Mouse (Mus musculus): ENCODE measurements around the gene Gtdc1. TPM values are rescaled to one million over a fixed set of nuclear protein-coding genes. Genes with fewer than 3 reads are reported as not detected.

Gtdc1 gene
- polyA plus RNA-seq, 1 experiment from 2014 or later: 13.4 TPM

DNA sequence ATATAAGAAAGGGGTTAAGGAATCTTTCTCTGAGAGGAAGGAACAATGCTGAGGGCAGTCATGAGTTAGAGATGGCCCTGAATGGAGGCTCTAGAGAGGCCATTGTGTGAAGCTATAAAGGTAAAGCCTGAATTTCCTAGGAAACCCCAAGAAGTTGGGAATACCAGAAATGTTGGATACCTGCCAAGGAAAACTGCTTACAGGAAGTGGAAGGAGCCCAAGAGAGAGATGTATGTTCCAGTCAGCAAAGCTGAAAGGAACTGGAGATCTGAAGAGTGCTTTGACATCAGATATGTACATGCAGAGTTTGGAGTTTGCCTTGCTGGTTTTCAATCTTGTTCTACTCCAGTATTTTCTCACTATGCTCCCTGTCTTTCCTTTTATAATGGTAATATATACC is 268.4 kb downstream of the Gtdc1 start:
- no peak overlapping the region for H3K4me2 ChIP-seq
- no peaks in the 10 kb centered on the region for H3K9me3 ChIP-seq (ENCODE audit: control insufficient read depth, low read length)
- H3K9ac ChIP-seq (ENCODE audit: low read length): no peak overlapping the region
- no peak for ATAC-seq (ENCODE audit: low FRiP score)
- no peaks in the 10 kb centered on the region for H3K4me1 ChIP-seq (ENCODE audit: control insufficient read depth, insufficient read depth, low read length)
- peak; percentile 45 for DNase-seq (ENCODE audit: low spot score, missing footprints)
- H3K27ac ChIP-seq (ENCODE audit: low read depth, low read length): no peak overlapping the region
- no peaks in the 10 kb centered on the region for H3K27me3 ChIP-seq (ENCODE audit: control insufficient read depth, insufficient read depth, low read length)
- no peak overlapping the region for H3K4me3 ChIP-seq (ENCODE audit: low read depth, low read length)
- H3K36me3 ChIP-seq (ENCODE audit: control insufficient read depth, insufficient read depth, low read length): no peaks in the 10 kb centered on the region

DNA sequence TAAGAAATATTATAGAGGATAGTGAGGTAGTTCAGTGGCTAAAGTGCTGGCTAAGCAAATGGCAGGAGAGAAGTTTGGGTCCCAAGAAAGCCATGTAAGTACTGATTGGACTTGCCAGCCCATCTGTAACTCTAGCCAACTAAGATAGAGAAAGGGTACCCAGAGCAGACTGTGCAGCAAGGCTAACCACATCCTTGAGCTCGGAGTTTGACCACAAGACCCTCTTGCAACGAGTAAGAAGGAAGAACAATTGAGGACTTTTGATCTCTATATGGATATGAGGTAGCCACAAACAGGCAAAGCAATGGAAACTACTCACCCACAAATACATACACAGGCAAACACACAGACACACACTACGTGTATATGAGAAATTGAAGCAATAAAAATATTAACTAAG is 278.9 kb downstream of the Gtdc1 start:
- 85% methylated on average over 3 of the region's 3 CpGs for whole genome bisulfite sequencing
- DNase-seq (ENCODE audit: low spot score, missing footprints) (no peak), ATAC-seq (ENCODE audit: low FRiP score) (no peak)
- no peaks in the 10 kb centered on the region for H3K9me3 ChIP-seq (ENCODE audit: control insufficient read depth, low read length)
- H3K27me3 ChIP-seq (ENCODE audit: control insufficient read depth, insufficient read depth, low read length): no peaks in the 10 kb centered on the region
- H3K4me1 ChIP-seq (ENCODE audit: control insufficient read depth, insufficient read depth, low read length): no peaks in the 10 kb centered on the region
- no peak overlapping the region for H3K4me2 ChIP-seq
- no peak overlapping the region for H3K4me3 ChIP-seq (ENCODE audit: low read depth, low read length)
- no peak overlapping the region for H3K27ac ChIP-seq (ENCODE audit: low read depth, low read length)
- no peaks in the 10 kb centered on the region for H3K36me3 ChIP-seq (ENCODE audit: control insufficient read depth, insufficient read depth, low read length)
- no peak overlapping the region for H3K9ac ChIP-seq (ENCODE audit: low read length)

DNA sequence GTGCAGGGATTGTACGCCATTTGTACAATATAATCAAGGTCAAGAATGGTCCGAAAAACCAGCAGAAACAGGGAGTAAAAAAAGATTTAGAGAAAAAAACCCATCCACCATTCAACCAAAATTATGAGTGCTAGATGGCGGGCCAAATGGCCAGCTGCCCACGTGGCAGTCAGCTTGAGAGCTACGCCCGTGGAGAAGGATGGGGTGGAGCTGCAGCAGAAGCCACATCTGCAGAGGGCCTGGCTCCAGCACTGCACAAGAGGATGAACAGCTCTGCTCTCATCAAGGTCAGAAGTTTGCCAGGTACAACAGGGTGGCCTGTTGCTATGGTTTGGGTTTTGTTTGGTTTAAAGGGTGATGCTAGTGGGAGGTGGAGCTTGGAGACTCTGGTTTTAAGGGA is 281.1 kb downstream of the Gtdc1 start:
- Histone ChIP-seq H3K4me2 (no peak overlapping the region), H3K27ac (ENCODE audit: low read depth, low read length) (no peak overlapping the region), H3K4me1 (ENCODE audit: control insufficient read depth, insufficient read depth, low read length) (no peaks in the 10 kb centered on the region), H3K4me3 (ENCODE audit: low read depth, low read length) (no peak overlapping the region), H3K36me3 (ENCODE audit: control insufficient read depth, insufficient read depth, low read length) (no peaks in the 10 kb centered on the region), H3K9ac (ENCODE audit: low read length) (no peak overlapping the region), H3K9me3 (ENCODE audit: control insufficient read depth, low read length) (no peaks in the 10 kb centered on the region), H3K27me3 (ENCODE audit: control insufficient read depth, insufficient read depth, low read length) (no peaks in the 10 kb centered on the region)
- 94% methylated on average over 6 of the region's 6 CpGs for WGBS
- ATAC-seq (ENCODE audit: low FRiP score) (no peak), DNase-seq (ENCODE audit: low spot score, missing footprints) (no peak)

DNA sequence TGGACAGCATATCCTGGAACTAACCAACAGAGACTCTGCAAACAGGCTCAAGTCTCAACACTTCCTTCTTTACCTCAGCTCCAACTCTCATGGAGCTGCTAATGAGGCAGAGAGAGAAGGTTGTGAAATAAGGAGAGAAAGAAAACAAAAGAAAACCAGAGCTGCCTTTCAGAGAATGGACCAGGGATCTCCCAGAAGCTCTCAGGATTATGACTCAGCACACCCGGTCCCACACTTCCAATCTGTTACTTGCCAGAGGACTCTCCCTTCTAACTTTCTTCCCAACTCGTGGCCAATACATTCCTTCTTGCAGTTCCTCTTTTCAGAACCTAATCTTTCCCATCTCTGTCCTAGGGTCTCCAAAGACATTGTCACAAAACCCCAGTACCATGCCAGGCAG is 288.1 kb downstream of the Gtdc1 start:
- H3K9ac ChIP-seq (ENCODE audit: low read length): no peak overlapping the region
- 55% methylated on average over 2 of the region's 2 CpGs for WGBS

DNA sequence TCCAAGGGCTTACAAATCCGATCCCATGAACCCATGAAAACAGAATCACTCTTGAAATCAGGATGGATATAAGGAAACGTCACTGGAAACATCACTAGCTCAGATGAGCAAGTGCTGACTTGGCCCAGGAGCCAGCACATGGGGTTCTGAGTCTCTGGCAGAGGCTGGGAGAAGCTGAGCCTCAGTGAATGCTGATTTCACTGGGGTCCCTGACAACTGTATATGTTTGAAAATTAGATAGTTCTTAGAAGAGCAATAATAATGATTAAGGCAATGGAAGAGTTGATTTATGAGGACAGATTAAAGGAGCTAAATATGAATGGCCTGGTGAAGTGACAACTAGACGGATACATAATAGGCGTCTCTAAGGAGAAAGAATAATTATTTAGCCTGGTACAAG is 289.3 kb downstream of the Gtdc1 start:
- Histone ChIP-seq H3K27me3 (ENCODE audit: control insufficient read depth, insufficient read depth, low read length) (no peaks in the 10 kb centered on the region), H3K27ac (ENCODE audit: low read depth, low read length) (no peak overlapping the region)
- DNase-seq (ENCODE audit: low spot score, missing footprints): no peak

More for the DNA sequence above, 288.1 kb downstream of the Gtdc1 start:
- ATAC-seq (ENCODE audit: low FRiP score) (no peak), DNase-seq (ENCODE audit: low spot score, missing footprints) (no peak)
- Histone ChIP-seq H3K9me3 (ENCODE audit: control insufficient read depth, low read length) (no peaks in the 10 kb centered on the region), H3K36me3 (ENCODE audit: control insufficient read depth, insufficient read depth, low read length) (no peaks in the 10 kb centered on the region), H3K4me2 (no peak overlapping the region), H3K27me3 (ENCODE audit: control insufficient read depth, insufficient read depth, low read length) (no peaks in the 10 kb centered on the region), H3K4me1 (ENCODE audit: control insufficient read depth, insufficient read depth, low read length) (no peaks in the 10 kb centered on the region), H3K27ac (ENCODE audit: low read depth, low read length) (no peak overlapping the region), H3K4me3 (ENCODE audit: low read depth, low read length) (no peak overlapping the region)

DNA sequence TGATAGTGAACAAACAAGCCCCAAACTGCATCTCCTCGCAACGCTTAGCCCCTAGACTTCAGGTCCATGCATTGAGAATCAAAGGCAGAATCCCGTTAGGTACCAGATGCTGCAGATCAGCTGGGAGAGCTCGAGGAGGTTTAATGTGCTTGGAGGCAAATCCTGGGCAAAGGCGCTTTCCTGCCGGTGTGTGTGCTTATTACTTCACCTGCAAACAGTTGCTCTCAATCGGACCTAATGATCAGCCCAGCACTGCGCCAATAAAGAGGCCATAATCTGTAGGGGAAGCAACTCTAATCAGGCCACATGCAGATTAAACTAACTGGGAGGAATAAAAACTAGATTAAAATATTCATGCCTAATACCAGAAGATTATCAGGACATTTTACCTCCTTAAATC is 293.5 kb downstream of the Gtdc1 start:
- ATAC-seq (ENCODE audit: low FRiP score) (no peak), DNase-seq (ENCODE audit: low spot score, missing footprints) (no peak)
- H3K9ac ChIP-seq (ENCODE audit: low read length): no peak overlapping the region
- H3K4me1 ChIP-seq (ENCODE audit: control insufficient read depth, insufficient read depth, low read length): no peaks in the 10 kb centered on the region
- H3K9me3 ChIP-seq (ENCODE audit: control insufficient read depth, low read length): no peaks in the 10 kb centered on the region
- H3K36me3 ChIP-seq (ENCODE audit: control insufficient read depth, insufficient read depth, low read length): no peaks in the 10 kb centered on the region
- H3K27me3 ChIP-seq (ENCODE audit: control insufficient read depth, insufficient read depth, low read length): no peaks in the 10 kb centered on the region
- 71% methylated on average over 8 of the region's 8 CpGs for WGBS
- H3K4me3 ChIP-seq (ENCODE audit: low read depth, low read length): no peak overlapping the region
- no peak overlapping the region for H3K27ac ChIP-seq (ENCODE audit: low read depth, low read length)
- H3K4me2 ChIP-seq: no peak overlapping the region

More for the DNA sequence above, 289.3 kb downstream of the Gtdc1 start:
- H3K4me2 ChIP-seq: no peak overlapping the region
- H3K9ac ChIP-seq (ENCODE audit: low read length): no peak overlapping the region
- WGBS: 76% methylated on average over 4 of the region's 4 CpGs
- H3K4me1 ChIP-seq (ENCODE audit: control insufficient read depth, insufficient read depth, low read length): no peaks in the 10 kb centered on the region
- no peaks in the 10 kb centered on the region for H3K36me3 ChIP-seq (ENCODE audit: control insufficient read depth, insufficient read depth, low read length)
- no peaks in the 10 kb centered on the region for H3K9me3 ChIP-seq (ENCODE audit: control insufficient read depth, low read length)
- no peak overlapping the region for H3K4me3 ChIP-seq (ENCODE audit: low read depth, low read length)
- ATAC-seq (ENCODE audit: low FRiP score): no peak

DNA sequence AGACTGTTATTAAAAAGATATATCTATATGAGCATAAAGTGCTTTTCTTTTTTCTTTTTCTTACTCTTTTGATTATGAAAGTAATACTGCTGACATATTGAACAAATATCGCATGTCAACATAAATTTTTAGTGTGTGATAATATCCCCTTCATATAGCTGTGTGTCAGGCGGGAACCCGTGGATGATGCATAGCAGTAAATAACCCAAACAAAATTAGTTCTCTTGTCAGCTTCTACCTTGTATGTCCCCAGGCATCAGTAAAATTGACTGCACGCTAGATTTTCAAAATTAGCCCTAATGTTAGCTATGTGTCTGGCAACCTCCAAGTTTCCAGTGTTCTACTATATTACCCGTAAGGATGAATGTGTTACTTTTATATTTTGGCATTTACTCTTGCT is 294.4 kb downstream of the Gtdc1 start:
- H3K36me3 ChIP-seq (ENCODE audit: control insufficient read depth, insufficient read depth, low read length): no peaks in the 10 kb centered on the region
- no peak overlapping the region for H3K4me2 ChIP-seq
- H3K9me3 ChIP-seq (ENCODE audit: control insufficient read depth, low read length): no peaks in the 10 kb centered on the region
- DNase-seq (ENCODE audit: low spot score, missing footprints): no peak
- H3K9ac ChIP-seq (ENCODE audit: low read length): no peak overlapping the region
- H3K4me1 ChIP-seq (ENCODE audit: control insufficient read depth, insufficient read depth, low read length): no peaks in the 10 kb centered on the region
- ATAC-seq (ENCODE audit: low FRiP score): no peak
- WGBS: 91% methylated on average over 5 of the region's 5 CpGs
- H3K4me3 ChIP-seq (ENCODE audit: low read depth, low read length): no peak overlapping the region
- no peaks in the 10 kb centered on the region for H3K27me3 ChIP-seq (ENCODE audit: control insufficient read depth, insufficient read depth, low read length)
- H3K27ac ChIP-seq (ENCODE audit: low read depth, low read length): no peak overlapping the region; the same call in 1 of the 2 replicates

DNA sequence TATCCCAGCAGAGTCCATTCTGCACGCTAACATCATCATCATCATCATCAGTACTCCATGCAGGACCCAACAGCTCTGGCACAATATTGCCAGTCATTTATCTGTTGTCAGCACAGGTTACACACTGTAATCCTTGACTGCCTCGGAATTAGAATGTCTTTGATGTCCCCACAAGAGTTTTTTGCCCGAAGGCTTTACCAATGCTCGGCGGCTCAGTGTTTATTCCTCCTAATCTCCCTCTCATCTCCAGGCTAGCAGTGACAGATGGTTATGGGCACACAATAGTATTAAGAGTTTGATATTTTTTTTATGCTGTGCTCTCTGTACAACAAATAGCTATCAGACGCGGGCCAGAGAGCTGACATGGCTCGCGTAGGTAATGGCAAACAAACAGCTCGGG is 294.9 kb downstream of the Gtdc1 start:
- peak; percentile 82 for ATAC-seq (ENCODE audit: low FRiP score)
- Histone ChIP-seq H3K9ac (ENCODE audit: low read length) (no peak overlapping the region), H3K36me3 (ENCODE audit: control insufficient read depth, insufficient read depth, low read length) (no peaks in the 10 kb centered on the region), H3K4me2 (no peak overlapping the region), H3K27ac (ENCODE audit: low read depth, low read length) (no peak overlapping the region; the same call in 1 of the 2 replicates), H3K4me1 (ENCODE audit: control insufficient read depth, insufficient read depth, low read length) (no peaks in the 10 kb centered on the region), H3K27me3 (ENCODE audit: control insufficient read depth, insufficient read depth, low read length) (no peaks in the 10 kb centered on the region), H3K4me3 (ENCODE audit: low read depth, low read length) (no peak overlapping the region), H3K9me3 (ENCODE audit: control insufficient read depth, low read length) (no peaks in the 10 kb centered on the region)
- DNase-seq (ENCODE audit: low spot score, missing footprints): no peak
- 34% methylated on average over 10 of the region's 10 CpGs for WGBS

DNA sequence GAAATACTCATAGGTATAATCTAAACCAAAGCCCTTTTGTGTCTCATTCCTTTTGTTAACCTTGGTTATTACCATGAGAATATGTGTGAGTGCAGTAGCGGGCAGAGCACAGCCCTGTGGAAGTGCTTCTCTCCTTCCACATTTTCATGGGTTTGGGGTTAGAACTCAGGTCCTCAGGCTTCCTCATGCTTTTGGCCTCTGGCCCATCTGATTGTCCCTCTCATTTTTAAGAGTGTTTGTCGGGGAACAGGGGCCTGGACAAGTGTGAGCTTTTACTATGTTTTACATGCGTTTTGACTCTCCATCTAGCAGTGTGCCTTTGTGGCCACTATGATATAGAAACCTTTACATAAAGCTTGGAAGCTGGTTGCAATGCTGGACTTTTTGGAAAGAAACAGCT is 296.4 kb downstream of the Gtdc1 start:
- H3K36me3 ChIP-seq (ENCODE audit: control insufficient read depth, insufficient read depth, low read length): no peaks in the 10 kb centered on the region
- no peak overlapping the region for H3K4me2 ChIP-seq
- WGBS: 66% methylated on average over 3 of the region's 3 CpGs
- H3K4me1 ChIP-seq (ENCODE audit: control insufficient read depth, insufficient read depth, low read length): no peaks in the 10 kb centered on the region
- DNase-seq (ENCODE audit: low spot score, missing footprints): no peak
- no peak overlapping the region for H3K27ac ChIP-seq (ENCODE audit: low read depth, low read length)
- no peaks in the 10 kb centered on the region for H3K9me3 ChIP-seq (ENCODE audit: control insufficient read depth, low read length)
- H3K4me3 ChIP-seq (ENCODE audit: low read depth, low read length): no peak overlapping the region
- no peaks in the 10 kb centered on the region for H3K27me3 ChIP-seq (ENCODE audit: control insufficient read depth, insufficient read depth, low read length)
- ATAC-seq (ENCODE audit: low FRiP score): no peak
- no peak overlapping the region for H3K9ac ChIP-seq (ENCODE audit: low read length)

DNA sequence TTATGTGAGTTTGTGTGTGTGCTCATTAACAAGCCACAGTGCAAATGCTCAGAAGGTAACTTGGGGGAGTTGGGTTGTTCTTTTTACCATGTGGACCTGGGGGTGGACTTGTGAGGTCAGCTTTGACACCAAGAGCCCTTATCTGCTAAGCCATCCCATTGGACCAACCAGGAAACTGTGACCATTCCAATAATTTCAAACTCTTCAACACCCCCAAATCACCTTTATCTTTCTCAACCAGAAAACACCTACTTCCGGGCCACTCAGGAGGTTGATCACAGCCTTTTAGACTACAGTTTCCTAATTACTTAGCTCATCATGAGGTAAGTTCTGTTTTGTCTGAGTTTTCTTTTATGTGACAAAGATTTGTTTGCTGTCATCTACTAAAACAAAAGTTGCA is 298.7 kb downstream of the Gtdc1 start:
- H3K27ac ChIP-seq (ENCODE audit: low read depth, low read length): no peak overlapping the region
- no peaks in the 10 kb centered on the region for H3K4me1 ChIP-seq (ENCODE audit: control insufficient read depth, insufficient read depth, low read length)
- 97% methylated on average over 1 of the region's 1 CpGs for WGBS
- no peak for DNase-seq (ENCODE audit: low spot score, missing footprints)
- no peaks in the 10 kb centered on the region for H3K27me3 ChIP-seq (ENCODE audit: control insufficient read depth, insufficient read depth, low read length)
- no peak for ATAC-seq (ENCODE audit: low FRiP score)
- H3K9me3 ChIP-seq (ENCODE audit: control insufficient read depth, low read length): no peaks in the 10 kb centered on the region
- H3K4me3 ChIP-seq (ENCODE audit: low read depth, low read length): no peak overlapping the region
- no peaks in the 10 kb centered on the region for H3K36me3 ChIP-seq (ENCODE audit: control insufficient read depth, insufficient read depth, low read length)
- H3K4me2 ChIP-seq: no peak overlapping the region
- H3K9ac ChIP-seq (ENCODE audit: low read length): no peak overlapping the region

Measured in midbrain, embryonic 11.5 days (tissue).